Mouse (Mus musculus): Measurements from ENCODE around the gene Tmem8. TPM values are rescaled to one million over a fixed set of nuclear protein-coding genes. Genes with fewer than 3 reads are reported as not detected.
A peak's percentile ranks its signal among the peaks of the same experiment; 100 is the strongest.

The Tmem8 gene
- polyA plus RNA-seq, 1 experiment from 2014 or later = 5.1 TPM

GRCm38 (mm10) chr17:26131062-26131732 lies 18.1 kb downstream of the Tmem8 start:
- Histone ChIP-seq H3K36me3 (peaks cover 57% of the 10 kb centered on the region), H3K9ac (no peak overlapping the region), H3K4me1 (no peaks in the 10 kb centered on the region), H3K4me2 (no peak overlapping the region), H3K9me3 (replicated peaks) (no peaks in the 10 kb centered on the region), H3K27ac (no peak overlapping the region), H3K4me3 (replicated peaks) (no peak overlapping the region), H3K27me3 (no peaks in the 10 kb centered on the region)
- no peak for ATAC-seq (replicated peaks; ENCODE audit: low FRiP score)
- WGBS = 89% methylated on average over 18 of the region's 18 CpGs

- no peak overlapping the region for H3K4me3 ChIP-seq (replicated peaks)
- 93% methylated on average over 18 of the region's 18 CpGs for WGBS
- peaks cover 47% of the 10 kb centered on the region for H3K36me3 ChIP-seq
These were observed 19.1 kb downstream of the Tmem8 start for GRCm38 (mm10) chr17:26131856-26132853.

GRCm38 (mm10) chr17:26137106-26137750 lies 24.1 kb downstream of the Tmem8 start:
- Histone ChIP-seq H3K9me3 (replicated peaks) (no peaks in the 10 kb centered on the region), H3K9ac (no peak overlapping the region), H3K4me2 (no peak overlapping the region), H3K36me3 (0 out of 2 replicates have a peak, but pooled peaks cover under 1% of the 10 kb centered on the region), H3K27me3 (no peaks in the 10 kb centered on the region), H3K4me1 (peaks cover 28% of the 10 kb centered on the region), H3K27ac (no peak overlapping the region), H3K4me3 (replicated peaks) (peak overlapping the region; percentile 95; the same call in 1 of the 2 replicates)
- 80% methylated on average over 11 of the region's 11 CpGs for WGBS
- no peak for ATAC-seq (replicated peaks; ENCODE audit: low FRiP score)

More at GRCm38 (mm10) chr17:26131856-26132853, 19.1 kb downstream of the Tmem8 start:
- H3K27ac ChIP-seq = no peak overlapping the region
- no peak for ATAC-seq (replicated peaks; ENCODE audit: low FRiP score)
- no peak overlapping the region for H3K9ac ChIP-seq
- no peaks in the 10 kb centered on the region for H3K9me3 ChIP-seq (replicated peaks)
- H3K4me1 ChIP-seq = no peaks in the 10 kb centered on the region
- H3K4me2 ChIP-seq = no peak overlapping the region
- H3K27me3 ChIP-seq = no peaks in the 10 kb centered on the region

- H3K4me1 ChIP-seq = peaks cover 28% of the 10 kb centered on the region
- H3K4me2 ChIP-seq = peak overlapping the region; percentile 73
- H3K36me3 ChIP-seq = peaks cover 4% of the 10 kb centered on the region
- H3K9ac ChIP-seq = peak overlapping the region; percentile 30; the same call in 1 of the 2 replicates
- WGBS = 78% methylated on average over 2 of the region's 2 CpGs
- H3K9me3 ChIP-seq (replicated peaks) = no peaks in the 10 kb centered on the region
- no peaks in the 10 kb centered on the region for H3K27me3 ChIP-seq
- no peak; the same call in 1 of the 2 replicates for ATAC-seq (replicated peaks; ENCODE audit: low FRiP score)
- peak overlapping the region; percentile 95 for H3K4me3 ChIP-seq (replicated peaks)
- H3K27ac ChIP-seq = peak overlapping the region; percentile 96
These were observed 24.6 kb downstream of the Tmem8 start for GRCm38 (mm10) chr17:26137751-26138130.

- Histone ChIP-seq H3K4me3 (replicated peaks) (peak within 1 kb of the TSS; percentile 95), H3K9me3 (replicated peaks) (no peaks in the 10 kb centered on the region), H3K9ac (peak within 1 kb of the TSS; percentile 100), H3K27ac (peak within 1 kb of the TSS; percentile 96), H3K36me3 (peaks cover 10% of the 10 kb centered on the region), H3K4me1 (peaks cover 28% of the 10 kb centered on the region), H3K27me3 (no peaks in the 10 kb centered on the region), H3K4me2 (peak within 1 kb of the TSS; percentile 73)
- under 1% methylated on average over 42 of the region's 42 CpGs for WGBS
- ATAC-seq (replicated peaks; ENCODE audit: low FRiP score) = peak; percentile 98
These were observed 25.2 kb downstream of the Tmem8 start, which contains the start of gene Axin1 for GRCm38 (mm10) chr17:26138239-26138836. TSS of gene Axin1 (plus strand) at chr17:26138688.

- ATAC-seq (replicated peaks; ENCODE audit: low FRiP score) = peak; percentile 77
- under 1% methylated on average over 53 of the region's 58 CpGs for WGBS
- Histone ChIP-seq H3K4me1 (peaks cover 28% of the 10 kb centered on the region), H3K4me2 (peak overlapping the region; percentile 73), H3K4me3 (replicated peaks) (peak overlapping the region; percentile 95), H3K27ac (peak overlapping the region; percentile 96), H3K9ac (peak overlapping the region; percentile 100), H3K9me3 (replicated peaks) (no peaks in the 10 kb centered on the region), H3K36me3 (peaks cover 16% of the 10 kb centered on the region), H3K27me3 (no peaks in the 10 kb centered on the region)
These were observed 25.8 kb downstream of the Tmem8 start for GRCm38 (mm10) chr17:26138901-26139381.

- peak overlapping the region; percentile 3; the same call in 1 of the 2 replicates for H3K27ac ChIP-seq
- no peak overlapping the region for H3K4me3 ChIP-seq (replicated peaks)
- H3K4me1 ChIP-seq = peaks cover 24% of the 10 kb centered on the region
- ATAC-seq (replicated peaks; ENCODE audit: low FRiP score) = no peak
- H3K9me3 ChIP-seq (replicated peaks) = no peaks in the 10 kb centered on the region
- no peaks in the 10 kb centered on the region for H3K27me3 ChIP-seq
- H3K9ac ChIP-seq = no peak overlapping the region
- H3K4me2 ChIP-seq = no peak overlapping the region
- peaks cover 52% of the 10 kb centered on the region for H3K36me3 ChIP-seq
- WGBS = 78% methylated on average over 4 of the region's 4 CpGs
These were observed 29.7 kb downstream of the Tmem8 start for GRCm38 (mm10) chr17:26142796-26143195.

- Histone ChIP-seq H3K9me3 (replicated peaks) (no peaks in the 10 kb centered on the region), H3K27me3 (no peaks in the 10 kb centered on the region), H3K4me1 (peaks cover 19% of the 10 kb centered on the region), H3K27ac (no peak overlapping the region), H3K9ac (no peak overlapping the region), H3K36me3 (peaks cover 58% of the 10 kb centered on the region), H3K4me3 (replicated peaks) (no peak overlapping the region), H3K4me2 (no peak overlapping the region)
- 96% methylated on average over 5 of the region's 5 CpGs for WGBS
- no peak for ATAC-seq (replicated peaks; ENCODE audit: low FRiP score)
These were observed 30.3 kb downstream of the Tmem8 start for GRCm38 (mm10) chr17:26143386-26143785.

GRCm38 (mm10) chr17:26149056-26149455 lies 36.0 kb downstream of the Tmem8 start:
- WGBS = 84% methylated on average over 2 of the region's 2 CpGs

GRCm38 (mm10) chr17:26151886-26152630 lies 39.0 kb downstream of the Tmem8 start:
- peaks cover 84% of the 10 kb centered on the region for H3K36me3 ChIP-seq
- H3K27ac ChIP-seq = no peak overlapping the region
- H3K4me3 ChIP-seq (replicated peaks) = no peak overlapping the region
- no peak for ATAC-seq (replicated peaks; ENCODE audit: low FRiP score)
- no peaks in the 10 kb centered on the region for H3K4me1 ChIP-seq
- no peaks in the 10 kb centered on the region for H3K9me3 ChIP-seq (replicated peaks)
- WGBS = 90% methylated on average over 2 of the region's 2 CpGs
- H3K4me2 ChIP-seq = no peak overlapping the region
- H3K27me3 ChIP-seq = no peaks in the 10 kb centered on the region
- no peak overlapping the region for H3K9ac ChIP-seq

More at GRCm38 (mm10) chr17:26149056-26149455, 36.0 kb downstream of the Tmem8 start:
- Histone ChIP-seq H3K4me2 (no peak overlapping the region), H3K4me1 (no peaks in the 10 kb centered on the region), H3K27ac (no peak overlapping the region), H3K27me3 (no peaks in the 10 kb centered on the region), H3K36me3 (peaks cover 92% of the 10 kb centered on the region), H3K9me3 (replicated peaks) (no peaks in the 10 kb centered on the region), H3K4me3 (replicated peaks) (no peak overlapping the region), H3K9ac (no peak overlapping the region)
- no peak for ATAC-seq (replicated peaks; ENCODE audit: low FRiP score)

Data from kidney, embryonic 15.5 days (tissue).